Mouse (Mus musculus) hindbrain, embryonic 12.5 days (tissue): ENCODE measurements around the gene Tpt1. TPM values are rescaled to one million over a fixed set of nuclear protein-coding genes. Genes with fewer than 3 reads are reported as not detected.

Experiments used
- ATAC-seq: fragments of 200-750 bp; cut with Nextera tagmentation; 2 replicates; pipeline ENCODE4 v1.8.0; 2017; ENCODE audit warnings: moderate TSS enrichment; ENCODE audit not compliant: low FRiP score
- H3K27ac ChIP-seq: fragments of 300-500 bp; sonication (generic); 2 replicates; pipeline ENCODE4 v1.5.1; 2016; ENCODE audit warnings: mild to moderate bottlenecking
- H3K27me3 ChIP-seq: fragments of 300-500 bp; sonication (generic); 2 replicates; pipeline ENCODE4 v1.6.1; 2016; ENCODE audit warnings: mild to moderate bottlenecking
- H3K36me3 ChIP-seq: fragments of 300-500 bp; sonication (generic); 2 replicates; pipeline ENCODE4 v1.6.1; 2016; ENCODE audit warnings: mild to moderate bottlenecking
- H3K4me1 ChIP-seq: fragments of 300-500 bp; sonication (generic); 2 replicates; pipeline ENCODE4 v1.6.1; 2016
- H3K4me2 ChIP-seq: fragments of 300-500 bp; sonication (generic); replicated peaks from 2 replicates; pipeline ENCODE4 v1.6.1; 2016; ENCODE audit warnings: mild to moderate bottlenecking
- H3K4me3 ChIP-seq: fragments of 300-500 bp; sonication (generic); 2 replicates; pipeline ENCODE4 v1.5.1; 2016; ENCODE audit warnings: mild to moderate bottlenecking
- H3K9ac ChIP-seq: fragments of 300-500 bp; sonication (generic); 2 replicates; pipeline ENCODE4 v1.6.1; 2016; ENCODE audit warnings: mild to moderate bottlenecking, moderate library complexity
- H3K9me3 ChIP-seq: fragments of 300-500 bp; sonication (generic); replicated peaks from 2 replicates; pipeline ENCODE4 v1.6.1; 2016; ENCODE audit warnings: mild to moderate bottlenecking
- WGBS: fragments of 180-500 bp; shearing (Covaris S2); methylation state at CpG from one replicate; pipeline ENCODE4 v1.1.7; 2016; 5-methylcytosine and 5-hydroxymethylcytosine counted together
- polyA plus RNA-seq: library from polyadenylated mRNA; unstranded; fragments of >200 nt; fragmentation: Nextera tagmentation; extraction: Ambion mirVana; gene quantifications from 2 replicates; pipeline ENCODE4 v1.2.1, GENCODE M21; 2016

The Tpt1 gene
- polyA plus RNA-seq, 1 experiment from 2014 or later, result 873 TPM

- Histone ChIP-seq H3K4me2 (no peak overlapping the region), H3K9ac (0 out of 2 replicates have a peak overlapping the region, but pooled peaks have one; percentile 28), H3K36me3 (peaks cover 45% of the 10 kb centered on the region), H3K27ac (no peak overlapping the region), H3K9me3 (no peaks in the 10 kb centered on the region), H3K27me3 (no peaks in the 10 kb centered on the region), H3K4me3 (no peak overlapping the region), H3K4me1 (peaks cover 21% of the 10 kb centered on the region)
- no peak for ATAC-seq
- 90% methylated on average over 4 of the region's 4 CpGs for WGBS
Observed at GRCm38 (mm10) chr14:75847669-75848068, 2.8 kb downstream of the Tpt1 start.

- peaks cover 21% of the 10 kb centered on the region for H3K4me1 ChIP-seq
- H3K9ac ChIP-seq, result no peak overlapping the region
- ATAC-seq, result no peak
- H3K27ac ChIP-seq, result no peak overlapping the region
- 91% methylated on average over 5 of the region's 5 CpGs for WGBS
- H3K4me3 ChIP-seq, result no peak overlapping the region
- H3K4me2 ChIP-seq, result no peak overlapping the region
- no peaks in the 10 kb centered on the region for H3K9me3 ChIP-seq
- H3K36me3 ChIP-seq, result peaks cover 45% of the 10 kb centered on the region
- H3K27me3 ChIP-seq, result no peaks in the 10 kb centered on the region
Observed at GRCm38 (mm10) chr14:75848482-75848881, 3.6 kb downstream of the Tpt1 start.

- Histone ChIP-seq H3K4me3 (no peak overlapping the region), H3K9me3 (no peaks in the 10 kb centered on the region), H3K27me3 (no peaks in the 10 kb centered on the region), H3K27ac (no peak overlapping the region), H3K36me3 (peaks cover 45% of the 10 kb centered on the region), H3K9ac (no peak overlapping the region), H3K4me2 (no peak overlapping the region), H3K4me1 (peaks cover 21% of the 10 kb centered on the region)
- WGBS, result 86% methylated on average over 5 of the region's 5 CpGs
- ATAC-seq, result no peak
Observed at GRCm38 (mm10) chr14:75849236-75849635, 4.3 kb downstream of the Tpt1 start.

- Histone ChIP-seq H3K4me3 (no peak overlapping the region), H3K9me3 (no peaks in the 10 kb centered on the region), H3K4me2 (no peak overlapping the region), H3K27ac (no peak overlapping the region), H3K4me1 (peaks cover 21% of the 10 kb centered on the region), H3K27me3 (no peaks in the 10 kb centered on the region), H3K9ac (no peak overlapping the region), H3K36me3 (peaks cover 45% of the 10 kb centered on the region)
- ATAC-seq, result no peak
- 87% methylated on average over 6 of the region's 6 CpGs for WGBS
Observed at GRCm38 (mm10) chr14:75849842-75850568, 5.1 kb downstream of the Tpt1 start.

- Histone ChIP-seq H3K4me2 (no peak overlapping the region), H3K4me3 (no peak overlapping the region), H3K36me3 (peaks cover 45% of the 10 kb centered on the region), H3K4me1 (peaks cover 21% of the 10 kb centered on the region), H3K9me3 (no peaks in the 10 kb centered on the region), H3K27me3 (no peaks in the 10 kb centered on the region), H3K9ac (no peak overlapping the region), H3K27ac (no peak overlapping the region)
- peak; percentile 81 for ATAC-seq
- WGBS, result 35% methylated on average over 6 of the region's 6 CpGs
Observed at GRCm38 (mm10) chr14:75850819-75851218, 5.9 kb downstream of the Tpt1 start.

GRCm38 (mm10) chr14:75852016-75852415 lies 7.1 kb downstream of the Tpt1 start:
- WGBS, result 93% methylated on average over 5 of the region's 5 CpGs
- peaks cover 40% of the 10 kb centered on the region for H3K36me3 ChIP-seq

GRCm38 (mm10) chr14:75855263-75855992 lies 10.5 kb downstream of the Tpt1 start:
- H3K9me3 ChIP-seq, result no peaks in the 10 kb centered on the region
- ATAC-seq, result no peak
- H3K9ac ChIP-seq, result no peak overlapping the region
- H3K4me3 ChIP-seq, result no peak overlapping the region
- WGBS, result 54% methylated on average over 17 of the region's 17 CpGs
- peaks cover 9% of the 10 kb centered on the region for H3K36me3 ChIP-seq
- no peak overlapping the region for H3K27ac ChIP-seq
- H3K4me2 ChIP-seq, result no peak overlapping the region
- H3K27me3 ChIP-seq, result no peaks in the 10 kb centered on the region
- H3K4me1 ChIP-seq, result no peaks in the 10 kb centered on the region

More at GRCm38 (mm10) chr14:75852016-75852415, 7.1 kb downstream of the Tpt1 start:
- Histone ChIP-seq H3K4me1 (peaks cover 15% of the 10 kb centered on the region), H3K4me3 (no peak overlapping the region), H3K27ac (no peak overlapping the region), H3K9ac (no peak overlapping the region), H3K27me3 (no peaks in the 10 kb centered on the region), H3K4me2 (no peak overlapping the region), H3K9me3 (no peaks in the 10 kb centered on the region)
- ATAC-seq, result no peak

- H3K9me3 ChIP-seq, result no peaks in the 10 kb centered on the region; the same call in 1 of the 2 replicates
- 71% methylated on average over 2 of the region's 2 CpGs for WGBS
Observed at GRCm38 (mm10) chr14:75858181-75858580, 13.3 kb downstream of the Tpt1 start.

GRCm38 (mm10) chr14:75859619-75860018 lies 14.7 kb downstream of the Tpt1 start:
- no peaks in the 10 kb centered on the region for H3K27me3 ChIP-seq
- peaks cover 9% of the 10 kb centered on the region for H3K4me1 ChIP-seq
- no peak overlapping the region for H3K9ac ChIP-seq
- H3K4me2 ChIP-seq, result no peak overlapping the region
- H3K4me3 ChIP-seq, result no peak overlapping the region
- no peak for ATAC-seq
- WGBS, result 91% methylated on average over 2 of the region's 2 CpGs
- no peaks in the 10 kb centered on the region for H3K36me3 ChIP-seq
- H3K27ac ChIP-seq, result no peak overlapping the region
- no peaks in the 10 kb centered on the region; the same call in 1 of the 2 replicates for H3K9me3 ChIP-seq

More at GRCm38 (mm10) chr14:75858181-75858580, 13.3 kb downstream of the Tpt1 start:
- Histone ChIP-seq H3K4me2 (no peak overlapping the region), H3K27ac (no peak overlapping the region), H3K36me3 (no peaks in the 10 kb centered on the region; the same call in 1 of the 2 replicates), H3K27me3 (no peaks in the 10 kb centered on the region), H3K4me1 (no peaks in the 10 kb centered on the region), H3K9ac (no peak overlapping the region), H3K4me3 (no peak overlapping the region)
- no peak for ATAC-seq

- Histone ChIP-seq H3K4me3 (no peak overlapping the region), H3K27ac (no peak overlapping the region)
- WGBS, result 91% methylated on average over 6 of the region's 6 CpGs
Observed at GRCm38 (mm10) chr14:75862701-75863100, 17.8 kb downstream of the Tpt1 start.

GRCm38 (mm10) chr14:75863549-75864409 lies 18.9 kb downstream of the Tpt1 start:
- Histone ChIP-seq H3K9ac (no peak overlapping the region), H3K36me3 (no peaks in the 10 kb centered on the region), H3K4me1 (peaks cover 9% of the 10 kb centered on the region), H3K9me3 (no peaks in the 10 kb centered on the region; the same call in 1 of the 2 replicates), H3K27ac (peak overlapping the region; percentile 55), H3K4me2 (no peak overlapping the region; the same call in 1 of the 2 replicates), H3K4me3 (no peak overlapping the region), H3K27me3 (no peaks in the 10 kb centered on the region)
- ATAC-seq, result peak; percentile 88
- 12% methylated on average over 7 of the region's 7 CpGs for WGBS

More at GRCm38 (mm10) chr14:75862701-75863100, 17.8 kb downstream of the Tpt1 start:
- H3K27me3 ChIP-seq, result no peaks in the 10 kb centered on the region
- H3K4me2 ChIP-seq, result no peak overlapping the region
- ATAC-seq, result no peak
- H3K4me1 ChIP-seq, result peaks cover 9% of the 10 kb centered on the region
- H3K9ac ChIP-seq, result no peak overlapping the region
- H3K9me3 ChIP-seq, result no peaks in the 10 kb centered on the region; the same call in 1 of the 2 replicates
- no peaks in the 10 kb centered on the region for H3K36me3 ChIP-seq
